Mouse (Mus musculus) erythroid progenitor cell, adult 5-6 weeks (primary cell): ENCODE results near the gene Usp24. TPM values are rescaled to one million over a fixed set of nuclear protein-coding genes. Genes with fewer than 3 reads are reported as not detected.

Experiments
- ATAC-seq: replicated peaks from 2 replicates; pipeline ENCODE4 v1.8.0; 2016; ENCODE audit warnings: moderate number of reproducible peaks, mild to moderate bottlenecking, moderate TSS enrichment, inconsistent platforms; ENCODE audit not compliant: poor library complexity, low FRiP score, severe bottlenecking
- total RNA-seq, 2 experiments: library from RNA; stranded (forward) in 1 of 2; stranded (reverse) in 1 of 2; fragments of 150-400 nt in 1 of 2; fragments of 186-747, 209-891 nt in 1 of 2; gene quantifications; 2 replicates each; pipeline versions ENCODE4 v1.2.3 to v1.2.4; 2015 to 2017; ENCODE audit warnings: low replicate concordance in 2 of 2

Gene Usp24
- total RNA-seq, 2 experiments from 2014 or later: 20.7 to 32.7 TPM

DNA sequence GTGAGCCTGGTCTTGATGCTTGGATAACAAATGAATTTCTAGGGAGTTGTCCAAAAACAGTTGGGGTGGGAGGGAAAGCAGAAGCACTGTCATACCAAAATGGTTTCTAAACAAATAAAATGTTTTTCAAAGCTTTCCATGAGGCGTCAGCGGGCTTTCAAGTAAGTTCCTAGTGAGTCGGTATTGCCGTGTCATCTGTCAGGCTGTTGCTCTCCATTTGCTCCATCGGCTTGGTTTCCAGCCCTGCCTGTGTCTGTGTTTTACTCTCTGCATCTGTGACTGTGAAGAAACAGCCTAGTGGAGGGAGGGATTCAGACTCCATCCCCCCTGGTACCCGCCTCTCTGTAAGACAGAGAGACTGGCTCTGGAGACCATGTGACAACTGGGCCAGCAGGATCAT is 103.8 kb downstream of the Usp24 start:
- no peak for ATAC-seq

DNA sequence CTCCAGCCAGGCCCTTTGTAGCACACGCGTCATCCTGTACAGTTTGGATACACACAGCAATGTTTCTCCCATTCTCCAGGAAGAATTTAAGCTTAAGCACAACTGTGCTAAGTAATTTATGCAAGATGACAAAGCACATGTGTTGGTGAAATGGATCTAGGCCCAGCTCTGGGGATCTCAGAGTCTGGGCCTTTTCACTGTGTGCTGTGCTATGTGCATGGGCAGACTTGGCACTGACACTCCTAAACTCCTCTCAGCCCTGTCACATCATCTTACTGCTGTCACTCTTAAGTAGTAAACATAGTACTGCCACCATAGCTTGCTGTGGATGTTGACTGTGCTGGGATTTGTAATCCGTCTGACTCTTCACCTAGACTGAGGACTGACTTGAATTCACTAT is 106.6 kb downstream of the Usp24 start:
- no peak for ATAC-seq

DNA sequence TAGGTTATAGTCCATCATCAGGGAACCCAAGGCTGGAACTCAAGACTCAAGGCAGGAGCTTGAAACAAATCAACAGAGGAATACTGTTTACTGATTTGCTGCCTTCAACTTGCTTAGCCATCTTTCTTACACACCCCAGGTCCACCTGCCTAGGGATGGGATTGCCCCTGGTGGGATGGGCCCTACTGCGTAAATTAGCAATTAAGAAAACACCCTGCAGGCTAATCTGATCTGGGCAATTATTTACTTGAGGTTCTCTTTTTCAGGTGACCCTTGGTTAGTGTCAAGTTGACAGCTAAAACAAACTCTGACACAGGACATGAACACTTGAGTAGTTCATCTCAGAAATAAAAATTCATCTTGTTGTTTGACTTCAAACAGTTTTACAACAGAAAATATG is 108.5 kb downstream of the Usp24 start:
- ATAC-seq: no peak

DNA sequence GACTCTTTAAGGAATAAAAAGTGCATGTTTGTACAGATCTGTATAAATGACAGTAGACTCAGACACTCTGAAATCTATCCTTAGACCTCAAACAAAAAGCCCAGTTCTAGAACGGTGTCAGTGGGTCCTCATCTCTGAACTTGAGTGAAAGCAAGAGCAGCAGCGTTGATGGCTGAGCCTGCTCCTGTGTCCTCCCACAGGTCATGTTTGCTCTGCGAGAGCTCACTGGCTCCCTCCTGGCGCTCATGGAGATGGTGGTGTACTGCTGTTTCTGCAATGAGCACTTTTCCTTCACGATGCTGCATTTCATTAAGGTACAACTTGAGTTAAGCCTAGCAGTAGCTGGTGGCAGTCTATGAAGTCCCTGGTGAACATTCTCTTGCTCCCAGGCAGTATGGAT is 110.3 kb downstream of the Usp24 start:
- ATAC-seq: no peak

DNA sequence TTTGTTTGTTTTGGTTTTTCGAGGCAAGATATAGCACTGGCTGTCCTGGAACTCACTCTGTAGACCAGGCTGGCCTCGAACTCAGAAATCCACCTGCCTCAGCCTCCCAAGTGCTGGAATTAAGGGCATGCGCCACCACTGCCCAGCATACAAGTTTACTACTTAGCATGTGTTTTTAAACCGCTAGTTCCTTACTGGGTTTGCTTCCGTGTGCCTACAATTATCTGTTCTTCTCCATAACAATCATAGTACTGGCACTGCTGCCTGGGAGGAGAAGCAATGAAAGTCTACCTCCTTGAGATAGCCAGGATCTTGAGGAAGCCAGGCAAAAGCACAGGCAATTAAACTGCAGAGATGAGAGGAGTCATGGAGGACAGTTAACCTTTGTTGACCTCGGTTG is 112.6 kb downstream of the Usp24 start:
- ATAC-seq: no peak

DNA sequence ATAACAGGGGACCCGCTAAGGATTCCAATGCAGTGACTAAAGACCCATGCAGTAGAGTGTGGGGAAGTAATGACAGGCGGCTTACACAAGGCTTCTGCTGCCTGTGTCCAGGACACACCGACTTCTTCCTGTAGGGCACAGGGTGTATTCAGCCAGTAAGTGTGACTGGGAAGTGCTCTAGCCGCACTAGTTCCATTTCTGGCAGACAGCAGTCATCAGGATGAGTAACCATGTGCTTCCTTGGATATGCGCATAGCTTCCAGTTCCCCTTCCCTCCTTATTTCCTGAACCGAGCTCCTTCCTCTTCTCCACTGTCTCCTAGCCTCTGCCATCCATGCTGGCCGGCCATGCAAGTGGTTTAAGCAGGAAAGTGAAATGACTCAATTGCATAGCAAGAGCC is 113.1 kb downstream of the Usp24 start:
- no peak for ATAC-seq

DNA sequence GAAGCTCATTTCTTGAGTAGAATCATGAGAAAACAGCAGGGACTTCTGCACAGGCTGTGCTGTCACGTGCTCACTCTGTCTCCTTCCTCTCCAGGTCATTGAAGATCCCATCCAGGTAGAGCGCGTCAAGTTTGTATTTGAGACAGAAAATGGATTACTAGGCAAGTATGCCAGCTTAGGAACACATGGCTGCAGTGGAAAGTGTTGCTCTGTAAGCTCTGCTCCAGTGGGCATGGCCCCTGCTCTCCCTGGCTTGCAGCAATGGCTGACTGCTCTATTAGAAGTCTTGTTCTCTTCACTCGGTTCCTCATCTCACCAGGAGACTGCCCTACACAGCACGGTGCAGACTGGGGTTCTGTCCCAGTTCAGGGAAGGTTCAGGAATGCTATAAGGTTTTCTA is 114.4 kb downstream of the Usp24 start:
- ATAC-seq: no peak

DNA sequence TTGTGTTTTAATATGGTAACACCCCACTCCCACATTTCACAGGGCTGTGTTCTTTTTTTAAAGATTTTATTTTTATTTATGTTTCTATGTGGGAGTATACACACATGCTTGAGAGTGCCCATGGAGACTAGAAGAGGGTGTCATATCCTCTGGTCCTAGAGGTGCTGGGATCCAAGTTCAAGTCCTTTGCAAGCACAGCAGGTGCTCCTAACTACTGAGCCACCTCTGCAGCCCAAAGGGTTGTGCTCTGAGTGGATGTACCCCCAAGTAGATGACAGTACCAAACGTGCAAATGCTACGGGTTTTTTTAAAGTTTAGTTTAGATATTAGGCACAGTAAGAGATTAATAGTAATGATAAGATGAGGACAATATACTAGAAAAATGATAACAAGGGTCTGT is 119.4 kb downstream of the Usp24 start:
- no peak for ATAC-seq

DNA sequence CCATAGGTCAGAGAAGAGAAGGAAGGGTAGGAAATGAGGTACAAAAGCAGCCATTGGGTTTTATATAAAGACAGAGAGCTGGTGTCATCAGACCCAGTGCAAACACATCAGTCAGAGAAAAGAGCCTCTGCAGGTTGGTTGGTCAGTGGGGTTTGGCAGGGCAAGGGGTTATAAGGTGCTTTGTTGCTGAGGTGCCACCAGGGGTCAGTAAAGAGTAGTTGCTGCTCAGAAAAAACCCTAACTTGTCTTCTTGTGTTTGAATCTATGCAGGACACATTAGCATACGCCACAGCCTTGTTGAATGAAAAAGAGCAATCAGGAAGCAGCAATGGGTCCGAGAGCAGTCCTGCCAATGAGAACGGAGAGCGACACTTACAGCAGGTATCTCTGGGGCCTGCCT is 120.5 kb downstream of the Usp24 start:
- ATAC-seq: no peak

DNA sequence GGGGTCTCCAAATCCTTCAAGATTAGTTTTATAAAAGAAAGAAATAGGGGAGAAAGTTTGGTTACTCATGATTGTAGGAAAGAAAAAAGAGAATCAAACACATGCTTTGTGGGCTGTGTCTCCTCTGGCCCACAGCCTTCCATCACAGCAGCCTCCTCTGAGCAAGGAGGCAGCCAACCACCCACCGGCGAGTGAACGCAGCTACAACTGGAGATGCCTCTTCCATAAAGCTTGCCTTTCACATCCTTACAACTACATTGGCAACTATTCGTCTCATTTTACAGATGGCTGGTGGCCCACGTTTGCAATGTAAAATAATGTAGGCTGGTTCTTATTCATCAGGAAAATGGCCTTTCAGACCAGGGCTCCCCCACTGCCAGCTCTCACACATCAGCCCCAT is 121.2 kb downstream of the Usp24 start:
- ATAC-seq: no peak

DNA sequence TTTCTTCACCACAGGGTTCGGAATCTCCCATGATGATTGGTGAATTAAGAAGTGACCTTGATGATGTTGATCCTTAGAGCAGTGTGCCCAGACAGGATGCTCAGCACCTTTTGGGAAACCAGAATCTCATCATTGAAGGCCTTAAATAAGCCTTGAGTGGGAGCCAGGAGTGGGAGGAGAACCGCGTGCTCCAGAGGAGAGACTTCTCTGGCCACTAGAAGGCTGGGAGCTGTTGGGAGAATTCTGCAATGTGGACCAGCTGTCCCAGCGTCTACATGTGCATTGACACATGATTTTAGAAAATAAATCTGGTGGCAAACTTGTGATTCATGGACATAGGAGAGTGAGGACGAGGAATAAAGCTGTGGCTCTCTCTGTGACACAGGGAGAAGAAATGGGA is 122.8 kb downstream of the Usp24 start:
- ATAC-seq: no peak

DNA sequence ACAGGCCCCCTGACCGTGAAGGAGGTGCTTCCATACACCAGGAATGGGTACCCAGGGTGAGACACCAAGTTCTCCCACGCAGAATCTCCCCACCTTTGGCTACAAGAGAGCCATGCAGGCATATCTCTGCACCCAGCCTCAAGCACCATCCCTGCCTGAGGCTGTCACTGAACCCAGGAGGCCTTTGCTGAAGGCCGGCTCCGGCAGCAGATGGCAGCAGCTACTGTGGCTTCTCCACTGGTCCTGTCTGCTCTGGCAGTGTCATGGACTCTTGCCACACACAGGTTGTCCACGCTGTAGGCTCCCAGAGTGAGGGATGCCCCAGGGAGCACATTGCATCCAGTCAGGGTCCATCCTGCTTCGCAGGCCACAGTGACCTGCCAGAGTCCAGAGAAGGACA is 127.2 kb downstream of the Usp24 start:
- no peak for ATAC-seq

DNA sequence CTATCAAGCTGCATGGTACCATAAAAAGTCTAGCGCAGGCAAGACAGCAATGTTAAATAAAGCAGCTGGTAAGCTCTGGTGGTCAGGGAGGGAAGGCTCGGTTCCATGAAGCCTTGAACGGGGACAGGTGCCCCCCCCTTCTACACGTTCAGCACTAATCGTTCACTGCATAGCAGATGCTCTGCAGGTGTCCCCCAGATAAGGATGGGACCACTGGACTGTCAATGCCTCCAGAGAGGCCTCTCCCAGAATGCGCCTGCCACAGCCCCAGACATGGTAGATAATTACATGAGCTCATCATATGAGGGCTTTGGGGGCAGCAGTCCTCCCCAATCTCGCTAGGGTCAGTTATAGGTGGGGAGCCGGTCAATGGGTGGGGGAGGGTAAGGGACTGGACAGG is 133.3 kb downstream of the Usp24 start:
- ATAC-seq: no peak

DNA sequence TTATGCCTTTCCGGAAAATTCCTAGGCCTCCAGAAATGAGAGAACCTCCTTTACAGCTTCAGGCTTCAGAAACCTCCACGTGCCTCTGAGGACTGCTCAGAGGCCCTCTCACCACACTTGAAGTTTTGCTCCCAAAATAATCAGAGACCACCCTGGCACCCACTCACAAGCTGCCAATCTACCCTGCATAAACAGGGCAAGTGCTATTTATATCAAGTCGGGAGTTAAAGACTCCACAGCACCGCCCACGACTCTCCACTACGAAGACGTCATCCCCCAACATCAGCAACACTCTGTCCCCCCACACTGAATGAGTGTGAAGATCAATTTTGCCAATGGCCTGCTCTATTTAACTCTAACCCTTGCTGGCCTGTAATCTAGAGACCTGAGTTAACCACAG is 136.4 kb downstream of the Usp24 start:
- ATAC-seq: no peak

DNA sequence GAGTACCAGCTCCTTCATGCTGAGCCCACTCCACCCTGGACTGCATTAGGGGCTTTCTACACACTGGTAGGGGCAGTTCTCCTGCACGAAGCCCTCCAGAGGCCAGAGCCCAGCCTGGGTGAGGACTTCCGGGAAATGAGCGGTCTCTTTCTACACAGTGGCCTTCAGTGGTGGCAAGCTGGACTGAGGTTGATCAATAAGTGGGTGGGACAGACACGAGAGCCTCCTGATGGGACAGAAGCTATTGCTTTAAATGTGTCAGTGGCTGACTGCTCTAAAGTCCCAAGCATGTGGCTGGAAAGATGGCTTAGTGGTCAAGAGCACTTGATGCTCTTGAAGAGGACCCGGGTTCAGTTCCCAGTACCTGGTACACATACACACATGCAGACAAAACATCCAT is 137.1 kb downstream of the Usp24 start:
- ATAC-seq: no peak

DNA sequence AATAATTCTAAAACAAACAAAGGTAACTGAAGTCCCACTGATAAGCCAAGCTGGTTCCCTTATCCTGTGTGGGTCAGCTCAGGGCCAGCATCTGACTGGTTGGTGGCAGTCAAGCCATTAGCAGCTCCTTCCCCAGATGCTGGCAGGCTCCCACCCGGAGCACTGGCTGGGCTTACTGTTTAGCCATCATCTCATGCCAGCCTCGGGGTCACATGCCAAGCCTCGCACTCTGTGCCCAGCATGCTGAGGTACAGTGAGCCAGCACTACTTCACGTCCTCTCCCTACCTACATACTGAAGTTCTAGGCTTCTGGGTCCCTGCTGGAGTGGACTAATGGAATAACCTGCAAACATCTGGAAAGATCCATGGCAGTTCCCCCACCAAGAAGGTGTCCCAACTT is 137.5 kb downstream of the Usp24 start:
- no peak for ATAC-seq

DNA sequence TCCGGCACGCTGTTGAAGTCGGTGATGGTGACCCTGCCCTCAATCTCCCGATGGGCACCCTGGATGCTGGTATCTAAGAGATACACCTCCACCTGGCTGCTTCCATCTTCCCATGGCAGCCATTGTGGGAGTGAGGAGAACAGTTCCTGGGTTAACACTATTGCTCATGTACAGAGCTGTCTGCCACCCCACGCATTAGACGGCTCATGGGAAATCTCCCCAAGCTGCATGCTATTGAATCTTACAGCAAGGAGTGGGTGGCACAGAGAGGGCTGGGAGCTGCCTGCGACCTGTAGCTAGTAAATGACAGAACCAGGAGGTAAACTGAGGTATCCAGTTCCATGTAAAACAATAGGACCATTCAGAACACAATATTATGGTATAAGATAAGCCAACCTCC is 138.5 kb downstream of the Usp24 start:
- no peak for ATAC-seq

DNA sequence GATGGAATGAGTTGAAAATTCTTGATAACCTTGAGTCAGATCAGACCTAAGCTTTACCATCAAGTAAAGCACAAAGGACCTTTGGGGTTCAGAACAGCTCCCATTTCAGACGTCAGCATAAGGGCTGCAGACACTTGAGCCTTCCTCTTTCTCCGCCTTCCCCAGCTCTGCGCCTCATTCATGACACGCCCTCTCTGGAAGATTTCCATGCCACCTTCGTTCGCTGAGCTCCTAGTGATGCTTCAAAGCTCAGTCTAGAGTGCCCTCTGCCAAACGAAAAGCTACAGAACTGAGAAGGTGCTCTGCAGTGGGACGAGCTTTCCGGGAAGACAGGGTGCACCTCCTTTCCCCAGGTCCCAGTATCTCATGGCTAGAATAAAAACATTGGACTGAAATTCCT is 146.0 kb downstream of the Usp24 start:
- ATAC-seq: no peak

DNA sequence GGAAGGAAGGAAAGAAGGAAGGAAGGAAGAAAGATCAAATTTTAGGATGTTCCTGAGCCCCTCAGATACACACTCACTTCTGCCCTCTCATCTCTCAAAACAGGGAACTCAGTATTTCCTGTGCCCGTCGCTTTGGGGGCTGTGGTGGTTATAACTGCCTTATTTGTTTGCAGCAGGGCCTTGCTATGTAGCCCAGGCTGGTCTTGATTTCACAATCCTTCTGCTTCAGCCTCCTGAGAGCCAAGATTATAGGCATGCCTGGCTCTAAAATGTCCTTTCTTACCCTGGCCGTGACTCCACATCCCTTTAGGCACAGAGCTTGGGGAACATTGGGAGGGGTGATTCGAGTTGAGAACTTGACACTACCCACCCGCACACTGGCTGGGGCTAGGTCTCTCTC is 146.5 kb downstream of the Usp24 start:
- ATAC-seq: no peak

DNA sequence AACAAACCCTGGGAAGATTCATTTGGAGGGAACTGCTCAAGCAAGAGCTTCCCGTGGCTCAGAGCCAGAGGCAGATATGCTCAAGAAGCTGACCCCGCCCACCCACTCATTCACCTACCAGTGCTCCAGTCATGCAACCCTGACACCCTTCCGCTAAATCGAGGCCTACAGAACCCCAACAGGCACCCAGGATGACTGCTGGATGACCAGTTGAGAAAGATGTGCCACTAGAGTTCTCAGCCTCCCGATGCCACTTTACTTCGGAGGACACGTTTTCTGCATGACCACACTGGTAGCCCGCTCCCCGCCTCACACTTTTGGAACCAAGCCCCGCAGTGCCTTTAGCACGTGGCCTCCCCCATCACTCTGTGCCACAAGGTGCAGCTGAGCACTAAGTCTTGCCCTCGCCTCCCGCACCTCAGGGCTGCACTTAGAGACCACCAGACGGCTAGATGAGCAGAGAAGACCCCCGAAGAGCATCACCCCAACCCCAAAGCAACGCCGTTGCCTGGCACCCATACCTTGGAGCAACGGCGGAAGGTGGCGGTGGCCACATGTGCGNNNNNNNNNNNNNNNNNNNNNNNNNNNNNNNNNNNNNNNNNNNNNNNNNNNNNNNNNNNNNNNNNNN is 147.3 kb downstream of the Usp24 start:
- ATAC-seq: no peak

DNA sequence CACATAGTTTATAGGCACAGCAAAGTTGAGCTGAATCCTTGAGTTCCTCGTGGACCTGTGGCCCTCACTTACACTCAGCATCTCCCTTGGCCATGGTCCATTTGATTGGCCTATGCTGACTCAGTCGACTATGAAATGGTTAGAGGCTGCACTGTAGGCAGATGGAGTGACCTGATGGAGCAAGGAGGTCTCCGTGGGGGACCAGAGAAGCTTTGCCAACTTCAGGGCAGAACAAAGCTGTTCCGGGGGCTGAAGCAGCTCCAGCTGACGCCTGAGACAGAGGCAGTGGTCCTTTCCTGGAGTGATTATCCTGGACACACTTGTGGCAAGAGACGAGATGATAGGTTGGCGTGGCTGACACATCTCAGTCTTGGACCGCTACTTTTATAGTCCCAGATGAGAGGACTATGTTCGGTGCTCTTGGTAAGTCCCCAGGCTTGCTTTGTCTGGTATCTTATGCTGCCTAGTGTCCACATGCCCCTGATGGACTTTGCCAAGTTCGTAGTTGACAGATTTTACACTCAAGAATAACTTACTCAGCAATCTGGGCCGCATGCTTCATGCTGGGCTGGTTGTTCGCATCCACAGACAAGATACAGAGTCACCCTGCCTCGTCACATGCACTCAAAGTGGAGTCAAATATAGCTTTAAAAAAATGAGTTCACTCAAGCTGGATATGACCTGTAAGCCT is 151.6 kb downstream of the Usp24 start:
- no peak for ATAC-seq

DNA sequence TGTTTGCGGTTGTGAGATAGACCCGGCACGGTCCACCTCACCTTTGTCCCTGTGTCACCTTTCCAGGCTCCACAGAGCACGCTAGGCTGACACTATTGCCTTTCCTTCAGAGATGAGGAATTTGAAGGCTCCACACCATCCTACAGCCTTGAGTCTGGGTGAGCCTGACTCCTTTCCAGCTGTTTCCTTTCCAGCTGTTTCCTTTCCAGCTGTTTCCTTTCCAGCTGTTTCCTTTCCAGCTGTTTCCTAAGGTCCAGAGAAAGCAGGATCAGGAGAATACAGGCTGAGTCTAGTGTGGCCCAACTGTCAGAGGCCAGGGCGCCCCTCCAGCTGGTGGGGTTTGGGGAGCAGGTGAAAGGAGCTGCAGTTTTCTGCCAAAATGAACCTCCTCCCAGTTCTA is 154.9 kb downstream of the Usp24 start:
- no peak for ATAC-seq
